In the genomic region with DNA sequence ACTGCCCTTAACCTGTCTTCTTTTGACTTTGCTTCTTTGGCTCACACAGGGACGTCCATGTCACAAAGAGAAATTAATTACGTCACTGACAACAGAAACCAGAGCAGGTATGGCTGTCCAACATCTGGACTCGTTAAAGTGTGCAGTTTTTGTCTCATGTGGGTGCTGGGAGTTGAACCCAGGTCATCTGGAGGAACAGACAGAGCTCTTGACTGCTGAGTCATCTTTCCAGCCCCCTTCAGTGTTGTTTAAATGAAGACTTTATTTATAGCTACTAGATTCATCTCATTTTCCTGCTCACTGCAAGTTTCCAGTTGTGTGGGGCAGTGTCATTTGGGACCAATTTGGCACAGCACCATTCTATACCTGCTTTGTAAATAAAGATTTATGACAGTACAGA, we compare ENCODE assay signal across 1 mouse cellular context.
TF ChIP-seq lines count a peak whose summit lies in the region.

No protein-coding gene starts in this region.

TF ChIP-seq in CH12.LX, 34 proteins besides CTCF, POLR2A, EP300 and RAD21 (continued from another document):
- TF ChIP-seq MYC (IDR thresholded peaks at IDR 0.05; ENCODE audit: low read depth, low read length) (no peak), JUND (conservative IDR thresholded peaks at IDR 0.05; ENCODE audit: low read depth, low read length) (no peak; the same call in 1 of the 2 replicates), CHD1 (IDR thresholded peaks at IDR 0.05; ENCODE audit: low read depth, low read length) (no peak), CHD2 (IDR thresholded peaks at IDR 0.05; ENCODE audit: low read length) (no peak), IRF4 (IDR thresholded peaks at IDR 0.05; ENCODE audit: low read depth, low read length) (peak; percentile 45; the same call in 1 of the 2 replicates), PAX5 (IDR thresholded peaks at IDR 0.05; ENCODE audit: low read length) (no peak), ETS1 (conservative IDR thresholded peaks at IDR 0.05; ENCODE audit: low read depth, low read length) (peak; percentile 86), SIN3A (IDR thresholded peaks at IDR 0.05; ENCODE audit: low read length) (no peak), ELF1 (IDR thresholded peaks at IDR 0.05; ENCODE audit: low read depth, low read length) (no peak), MAZ (IDR thresholded peaks at IDR 0.05; ENCODE audit: low read depth, low read length) (no peak), RCOR1 (conservative IDR thresholded peaks at IDR 0.05; ENCODE audit: low read depth, low read length) (no peak), NELFE (IDR thresholded peaks at IDR 0.05; ENCODE audit: low read depth, low read length) (no peak), NRF1 (IDR thresholded peaks at IDR 0.05; ENCODE audit: low read depth, low read length) (no peak), USF1 (IDR thresholded peaks at IDR 0.05; ENCODE audit: low read depth, low read length) (no peak), ZNF384 (IDR thresholded peaks at IDR 0.05; ENCODE audit: low read depth, low read length) (no peak), ZC3H11A (IDR thresholded peaks at IDR 0.05; ENCODE audit: low read depth, low read length) (no peak), POLR2AphosphoS2 (IDR thresholded peaks at IDR 0.05; ENCODE audit: low read depth, low read length) (no peak), KAT2A (IDR thresholded peaks at IDR 0.05; ENCODE audit: insufficient replicate concordance, low read length) (no peak), MAX (IDR thresholded peaks at IDR 0.05; ENCODE audit: low read length) (no peak), ZKSCAN1 (IDR thresholded peaks at IDR 0.05; ENCODE audit: borderline replicate concordance, low read depth, low read length) (no peak), SMC3 (IDR thresholded peaks at IDR 0.05; ENCODE audit: low read depth, low read length) (no peak), E2F4 (IDR thresholded peaks at IDR 0.05; ENCODE audit: insufficient replicate concordance, low read depth, low read length) (no peak)
TF ChIP-seq in CH12.LX: peak in this region for 5.
